Mouse (Mus musculus) myocyte (in vitro differentiated cells): ENCODE results near the gene Zfp9. TPM values are rescaled to one million over a fixed set of nuclear protein-coding genes. Genes with fewer than 3 reads are reported as not detected.
A peak's percentile ranks its signal among the peaks of the same experiment; 100 is the strongest.

Source experiments
- H3K27me3 ChIP-seq: one replicate; pipeline ENCODE4 v1.6.1; 2011; ENCODE audit not compliant: control insufficient read depth, insufficient read depth, insufficient read length
- H3K36me3 ChIP-seq: one replicate; pipeline ENCODE4 v1.6.1; 2011; ENCODE audit not compliant: control insufficient read depth, insufficient read depth
- H3K4me2 ChIP-seq: one replicate; pipeline ENCODE4 v1.6.1; 2011; ENCODE audit warnings: low read depth, control low read depth
- H3K4me3 ChIP-seq: one replicate; pipeline ENCODE4 v1.5.1; 2011; ENCODE audit warnings: mild to moderate bottlenecking, control low read depth, moderate library complexity
- H3K79me2 ChIP-seq: one replicate; pipeline ENCODE4 v1.6.1; 2011; ENCODE audit not compliant: control insufficient read depth, insufficient read depth
- H3ac ChIP-seq: one replicate; pipeline ENCODE4 v1.6.1; 2011; ENCODE audit not compliant: control insufficient read depth, insufficient read length
- CEBPB ChIP-seq: IDR thresholded peaks from 2 replicates; pipeline ENCODE4 v1.6.1; 2011; ENCODE audit warnings: mild to moderate bottlenecking, moderate library complexity; ENCODE audit not compliant: poor library complexity, insufficient read depth, severe bottlenecking
- E2F4 ChIP-seq: IDR thresholded peaks from one replicate; pipeline ENCODE4 v1.6.1; 2011; ENCODE audit warnings: mild to moderate bottlenecking, control low read depth, moderate library complexity; ENCODE audit not compliant: insufficient read depth
- MAX ChIP-seq: IDR thresholded peaks from one replicate; pipeline ENCODE4 v1.6.1; 2011; ENCODE audit warnings: low read depth, mild to moderate bottlenecking, control low read depth
- MYOD1 ChIP-seq, 3 experiments: IDR thresholded peaks; one replicate each; pipeline ENCODE4 v1.6.1; 2011; ENCODE audit warnings: control low read depth in 2 of 3, low read depth in 2 of 3, mild to moderate bottlenecking in 2 of 3, moderate library complexity in 1 of 3; ENCODE audit not compliant: insufficient read length in 2 of 3, control insufficient read depth in 1 of 3
- MYOG ChIP-seq, 3 experiments: IDR thresholded peaks; one replicate each; pipeline ENCODE4 v1.6.1; 2011; ENCODE audit warnings: control low read depth in 2 of 3, low read depth in 2 of 3, mild to moderate bottlenecking in 2 of 3; ENCODE audit not compliant: insufficient read length in 2 of 3, control insufficient read depth in 1 of 3, insufficient read depth in 1 of 3
- POLR2A ChIP-seq: IDR thresholded peaks from one replicate; pipeline ENCODE4 v1.6.1; 2011; ENCODE audit warnings: low read depth, mild to moderate bottlenecking, control low read depth, moderate library complexity; ENCODE audit not compliant: insufficient read length
- POLR2AphosphoS2 ChIP-seq: IDR thresholded peaks from one replicate; pipeline ENCODE4 v1.6.1; 2011; ENCODE audit warnings: low read depth, control low read depth; ENCODE audit not compliant: insufficient read length
- REST ChIP-seq: IDR thresholded peaks from one replicate; pipeline ENCODE4 v1.6.1; 2011; ENCODE audit warnings: mild to moderate bottlenecking, control low read depth, moderate library complexity; ENCODE audit not compliant: insufficient read depth, insufficient read length
- SRF ChIP-seq: IDR thresholded peaks from one replicate; pipeline ENCODE4 v1.6.1; 2011; ENCODE audit warnings: low read depth; ENCODE audit not compliant: control insufficient read depth, insufficient read length
- TCF12 ChIP-seq: IDR thresholded peaks from one replicate; pipeline ENCODE4 v1.6.1; 2011; ENCODE audit warnings: mild to moderate bottlenecking, control low read depth; ENCODE audit not compliant: poor library complexity, insufficient read depth, severe bottlenecking
- TCF3 ChIP-seq: IDR thresholded peaks from one replicate; pipeline ENCODE4 v1.6.1; 2011; ENCODE audit warnings: low read depth, control low read depth; ENCODE audit not compliant: insufficient read length
- USF1 ChIP-seq: IDR thresholded peaks from one replicate; pipeline ENCODE4 v1.6.1; 2011; ENCODE audit warnings: low read depth, mild to moderate bottlenecking, control low read depth, moderate library complexity
- polyA plus RNA-seq: library from polyadenylated mRNA; unstranded; fragments of >200 nt; fragmentation: generic; extraction: Trizol; gene quantifications from one replicate; pipeline ENCODE4 v1.2.1, GENCODE M21; 2012; ENCODE audit warnings: missing spikeins

Zfp9 gene
- polyA plus RNA-seq, 1 experiment, result 2.8 TPM

DNA sequence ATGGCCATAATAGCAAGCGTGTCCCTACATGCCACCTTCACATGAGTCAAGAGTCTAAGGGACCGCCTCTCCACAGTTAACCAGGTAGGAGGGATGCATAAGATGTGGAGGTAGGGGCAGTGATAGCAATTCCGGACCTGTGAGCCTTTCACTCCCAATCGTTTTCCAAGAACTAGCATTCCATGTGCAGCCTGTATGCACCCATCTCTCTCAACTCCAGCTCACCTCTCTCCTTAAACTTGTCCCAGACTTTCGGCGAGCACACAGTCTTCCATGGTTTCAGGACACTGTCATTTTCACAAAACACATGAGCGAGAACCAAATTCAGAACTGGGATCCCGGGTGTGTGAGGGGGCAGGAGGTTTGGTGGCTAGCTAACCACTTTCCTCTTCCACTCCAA lies 24.7 kb downstream of the Zfp9 start:
- Histone ChIP-seq H3K27me3 (no peaks in the 10 kb centered on the region), H3K36me3 (no peaks in the 10 kb centered on the region), H3K4me3 (peak overlapping the region; percentile 92), H3K79me2 (no peaks in the 10 kb centered on the region), H3K4me2 (peak overlapping the region; percentile 72), H3ac (peak overlapping the region; percentile 27)
- no peak for TF ChIP-seq MAX
- TF ChIP-seq POLR2A, result no peak
- TF ChIP-seq REST, result no peak
- TF ChIP-seq MYOD1 (IDR thresholded peaks at IDR 0.05; ENCODE audit: control insufficient read depth in 1 of 3, insufficient read length in 2 of 3, low read depth in 2 of 3), result no peak

DNA sequence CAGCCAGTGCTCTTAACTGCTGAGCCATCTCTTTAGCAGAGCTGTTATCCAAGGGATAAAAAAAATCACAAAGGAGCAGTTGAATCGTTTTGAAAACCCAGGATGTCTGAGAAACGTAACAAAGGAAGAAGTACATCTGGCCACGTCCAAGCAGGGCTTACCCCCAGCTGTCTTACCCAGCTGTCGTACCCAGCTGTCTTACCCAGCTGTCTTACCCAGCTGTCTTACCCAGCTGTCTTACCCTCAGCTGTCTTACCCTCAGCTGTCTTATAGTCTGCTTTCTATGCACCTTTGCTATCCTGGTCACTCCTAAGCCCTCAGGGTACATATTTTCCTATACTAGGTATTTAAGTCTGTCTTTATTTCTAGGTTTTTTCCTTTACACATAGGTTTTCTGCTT lies 47.6 kb downstream of the Zfp9 start:
- Histone ChIP-seq H3K4me3 (no peak overlapping the region), H3K27me3 (no peaks in the 10 kb centered on the region), H3K36me3 (peaks cover 14% of the 10 kb centered on the region), H3K79me2 (no peaks in the 10 kb centered on the region), H3ac (no peak overlapping the region), H3K4me2 (no peak overlapping the region)
- peak in 2 of 3 experiments; percentile 43 to 53 for TF ChIP-seq MYOD1 (IDR thresholded peaks at IDR 0.05; ENCODE audit: control insufficient read depth in 1 of 3, insufficient read length in 2 of 3, low read depth in 2 of 3)
- TF ChIP-seq MAX, result no peak
- TF ChIP-seq USF1, result no peak
- TF ChIP-seq POLR2A, result no peak
- peak; percentile 55 for TF ChIP-seq TCF3
- no peak for TF ChIP-seq SRF
- peak; percentile 33 for TF ChIP-seq TCF12
- peak in 2 of 3 experiments; percentile 28 to 46 for TF ChIP-seq MYOG (IDR thresholded peaks at IDR 0.05; ENCODE audit: control insufficient read depth in 1 of 3, insufficient read depth in 1 of 3, insufficient read length in 2 of 3, low read depth in 2 of 3)

DNA sequence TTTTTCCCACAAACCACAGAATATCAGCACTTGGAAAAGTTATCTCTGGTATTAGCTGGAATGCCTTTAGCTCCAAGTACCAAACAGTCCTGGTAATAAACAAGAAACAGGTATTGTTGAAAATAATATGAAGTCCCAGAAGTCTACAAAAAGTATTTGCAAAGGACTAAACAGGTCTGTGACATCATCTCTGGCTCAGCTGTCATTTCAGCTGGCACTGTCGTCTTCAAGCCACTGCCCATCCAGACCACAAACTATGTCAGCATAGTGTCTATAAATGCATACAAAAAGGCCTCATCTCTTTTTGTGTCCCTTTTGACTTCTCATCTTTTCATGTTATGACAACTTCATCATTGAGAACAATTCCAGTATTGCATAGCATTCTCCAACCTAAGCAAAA lies 52.5 kb downstream of the Zfp9 start:
- Histone ChIP-seq H3K27me3 (no peaks in the 10 kb centered on the region), H3K4me3 (no peak overlapping the region), H3K79me2 (no peaks in the 10 kb centered on the region), H3ac (no peak overlapping the region), H3K36me3 (peaks cover 11% of the 10 kb centered on the region), H3K4me2 (no peak overlapping the region)
- TF ChIP-seq MYOD1 (IDR thresholded peaks at IDR 0.05; ENCODE audit: control insufficient read depth in 1 of 3, insufficient read length in 2 of 3, low read depth in 2 of 3), result peak in 2 of 3 experiments; percentile 31 to 70
- no peak for TF ChIP-seq USF1
- TF ChIP-seq MAX, result no peak
- TF ChIP-seq TCF12, result no peak
- TF ChIP-seq MYOG (IDR thresholded peaks at IDR 0.05; ENCODE audit: control insufficient read depth in 1 of 3, insufficient read depth in 1 of 3, insufficient read length in 2 of 3, low read depth in 2 of 3), result peak in 2 of 3 experiments; percentile 33 to 69
- TF ChIP-seq TCF3, result no peak
- no peak for TF ChIP-seq REST

DNA sequence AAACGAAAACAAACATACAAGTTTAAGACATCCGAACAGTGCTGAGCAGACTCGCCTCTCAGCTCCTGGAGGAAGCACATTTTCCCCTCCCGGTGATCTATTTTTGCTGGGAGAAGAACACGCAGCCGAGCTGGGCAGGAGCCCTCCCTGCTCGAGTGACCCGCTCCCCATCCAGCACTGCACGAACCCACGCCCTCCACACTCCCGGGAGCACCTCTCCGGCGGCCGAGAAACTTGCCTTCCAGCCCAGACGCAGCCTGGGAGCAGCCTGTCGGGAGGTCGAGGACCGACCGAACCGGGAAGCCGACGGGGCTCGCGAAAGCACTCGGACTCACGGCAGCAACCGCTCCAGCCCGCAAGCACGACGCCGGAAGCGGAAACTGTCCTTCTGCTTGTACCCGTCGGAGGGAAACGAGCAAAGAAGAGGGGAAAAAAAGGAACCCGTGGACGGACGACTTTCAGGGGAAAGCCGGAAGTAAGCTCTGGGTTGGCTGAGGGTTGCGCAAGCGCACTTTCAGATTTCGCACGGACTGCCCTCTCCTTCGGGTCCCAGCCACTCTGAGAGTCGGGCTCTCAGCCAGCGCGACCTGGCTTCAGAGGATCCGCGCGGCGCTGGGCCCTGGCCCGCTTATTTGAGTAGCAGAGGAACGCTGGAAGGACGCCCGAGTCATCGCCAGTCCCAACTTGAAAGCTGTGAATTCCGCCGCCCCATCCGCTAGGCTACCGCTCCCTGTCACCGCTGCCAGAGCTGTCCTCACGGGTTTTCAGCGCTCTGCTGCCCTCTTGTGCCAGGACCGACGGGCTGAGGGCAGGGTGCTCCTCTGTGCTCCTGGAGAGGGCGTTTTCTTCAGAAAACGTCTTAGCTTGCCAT lies 59.8 kb downstream of the Zfp9 start, which contains the start of gene Bms1:
TSS of gene Bms1 (minus strand) at position 425 of the 871 bp plus-strand sequence.
- peaks cover 13% of the 10 kb centered on the region for H3K79me2 ChIP-seq
- peak within 1 kb of the TSS; percentile 79 for H3K4me2 ChIP-seq
- H3ac ChIP-seq, result peak within 1 kb of the TSS; percentile 54
- H3K36me3 ChIP-seq, result peaks cover 15% of the 10 kb centered on the region
- H3K4me3 ChIP-seq, result peak within 1 kb of the TSS; percentile 76
- no peaks in the 10 kb centered on the region for H3K27me3 ChIP-seq
- TF ChIP-seq E2F4 (no peak), POLR2A (peak; percentile 95), TCF3 (no peak), MYOD1 (IDR thresholded peaks at IDR 0.05; ENCODE audit: control insufficient read depth in 1 of 3, insufficient read length in 2 of 3, low read depth in 2 of 3) (no peak), CEBPB (peak; percentile 93), MAX (peak; percentile 44), MYOG (IDR thresholded peaks at IDR 0.05; ENCODE audit: control insufficient read depth in 1 of 3, insufficient read depth in 1 of 3, insufficient read length in 2 of 3, low read depth in 2 of 3) (peak in 1 of 3 experiments; percentile 9), POLR2AphosphoS2 (peak; percentile 95), REST (no peak), SRF (no peak)

Other genes with a start within 250 kb of the Zfp9 start
- 15.8 TPM for gene Bms1, start 59.8 kb downstream of the Zfp9 start, polyA plus RNA-seq
- 1.2 TPM for gene Zfp248, start 23.8 kb downstream of the Zfp9 start, polyA plus RNA-seq
- gene Ankrd26, start 82.9 kb upstream of the Zfp9 start, polyA plus RNA-seq, result 0.73 TPM